Mouse (Mus musculus) embryonic facial prominence, embryonic 10.5 days (tissue): ENCODE results near the gene Gpr152. TPM values are rescaled to one million over a fixed set of nuclear protein-coding genes. Genes with fewer than 3 reads are reported as not detected.

Source experiments
- DNase-seq: peaks from one replicate; pipeline ENCODE4 v3.0.0-alpha.2; 2017; ENCODE audit warnings: low spot score
- H3K27ac ChIP-seq: fragments of 300-500 bp; sonication (generic); replicated peaks from 2 replicates; pipeline ENCODE4 v1.5.1; 2016; ENCODE audit warnings: mild to moderate bottlenecking
- H3K27me3 ChIP-seq: fragments of 300-500 bp; sonication (generic); replicated peaks from 2 replicates; pipeline ENCODE4 v1.6.1; 2016; ENCODE audit warnings: low read depth, mild to moderate bottlenecking; ENCODE audit not compliant: poor library complexity, severe bottlenecking
- H3K36me3 ChIP-seq: fragments of 300-500 bp; sonication (generic); replicated peaks from 2 replicates; pipeline ENCODE4 v1.6.1; 2016; ENCODE audit warnings: mild to moderate bottlenecking, moderate library complexity
- H3K4me1 ChIP-seq: fragments of 300-500 bp; sonication (generic); 2 replicates; pipeline ENCODE4 v1.6.1; 2016
- H3K4me3 ChIP-seq: fragments of 300-500 bp; sonication (generic); 2 replicates; pipeline ENCODE4 v1.5.1; 2016; ENCODE audit warnings: mild to moderate bottlenecking, moderate library complexity
- H3K9me3 ChIP-seq: fragments of 300-500 bp; sonication (generic); 2 replicates; pipeline ENCODE4 v1.6.1; 2016; ENCODE audit warnings: mild to moderate bottlenecking
- WGBS: fragments of 180-500 bp; shearing (Covaris S2); methylation state at CpG from one replicate; pipeline ENCODE4 v1.1.7; 2016; 5-methylcytosine and 5-hydroxymethylcytosine counted together
- polyA plus RNA-seq: library from polyadenylated mRNA; unstranded; fragments of >200 nt; fragmentation: Nextera tagmentation; extraction: Ambion mirVana; gene quantifications from 2 replicates; pipeline ENCODE4 v1.2.1, GENCODE M21; 2016

The Gpr152 gene
- polyA plus RNA-seq, 1 experiment from 2014 or later, result not detected

GRCm38 (mm10) chr19:4159049-4159448 lies 19.5 kb downstream of the Gpr152 start:
- H3K4me3 ChIP-seq, result no peak overlapping the region
- H3K4me1 ChIP-seq, result peaks cover 22% of the 10 kb centered on the region
- H3K9me3 ChIP-seq, result no peaks in the 10 kb centered on the region
- H3K27me3 ChIP-seq, result no peaks in the 10 kb centered on the region
- H3K27ac ChIP-seq, result no peak overlapping the region
- WGBS, result 96% methylated on average over 8 of the region's 8 CpGs
- no peak for DNase-seq
- peaks cover 65% of the 10 kb centered on the region for H3K36me3 ChIP-seq

- DNase-seq, result peak; percentile 95
- H3K36me3 ChIP-seq, result peaks cover 34% of the 10 kb centered on the region
- WGBS, result 7% methylated on average over 42 of the region's 42 CpGs
- peak within 1 kb of the TSS; percentile 78 for H3K4me3 ChIP-seq
- peaks cover 17% of the 10 kb centered on the region for H3K4me1 ChIP-seq
- no peaks in the 10 kb centered on the region for H3K27me3 ChIP-seq
- peak within 1 kb of the TSS; percentile 89 for H3K27ac ChIP-seq
- H3K9me3 ChIP-seq, result no peaks in the 10 kb centered on the region
Measured at GRCm38 (mm10) chr19:4162646-4163542, 23.3 kb downstream of the Gpr152 start, which contains the start of gene Rps6kb2. Gene Rps6kb2 (minus strand): TSS chr19:4163354.

- Histone ChIP-seq H3K4me1 (peaks cover 17% of the 10 kb centered on the region), H3K4me3 (peak overlapping the region; percentile 78), H3K27ac (peak overlapping the region; percentile 89), H3K36me3 (peaks cover 27% of the 10 kb centered on the region), H3K27me3 (no peaks in the 10 kb centered on the region), H3K9me3 (no peaks in the 10 kb centered on the region)
- no peak for DNase-seq
- WGBS, result 36% methylated on average over 4 of the region's 4 CpGs
Measured at GRCm38 (mm10) chr19:4163543-4163887, 23.9 kb downstream of the Gpr152 start.

GRCm38 (mm10) chr19:4164100-4164499 lies 24.5 kb downstream of the Gpr152 start:
- no peaks in the 10 kb centered on the region for H3K9me3 ChIP-seq
- H3K36me3 ChIP-seq, result peaks cover 22% of the 10 kb centered on the region
- peak overlapping the region; percentile 89; the same call in 1 of the 2 replicates for H3K27ac ChIP-seq
- no peak overlapping the region for H3K4me3 ChIP-seq
- whole genome bisulfite sequencing, result 80% methylated on average over 3 of the region's 3 CpGs
- DNase-seq, result no peak
- no peaks in the 10 kb centered on the region for H3K27me3 ChIP-seq
- peaks cover 17% of the 10 kb centered on the region for H3K4me1 ChIP-seq

- Histone ChIP-seq H3K9me3 (no peaks in the 10 kb centered on the region), H3K4me1 (peaks cover 20% of the 10 kb centered on the region), H3K36me3 (peaks cover 15% of the 10 kb centered on the region), H3K27me3 (no peaks in the 10 kb centered on the region), H3K4me3 (no peak overlapping the region), H3K27ac (no peak overlapping the region)
- DNase-seq, result no peak
- 82% methylated on average over 2 of the region's 2 CpGs for WGBS
Measured at GRCm38 (mm10) chr19:4164721-4165120, 25.1 kb downstream of the Gpr152 start.

- H3K4me3 ChIP-seq, result no peak overlapping the region
- DNase-seq, result no peak
- no peaks in the 10 kb centered on the region for H3K36me3 ChIP-seq
- 83% methylated on average over 9 of the region's 9 CpGs for WGBS
- no peaks in the 10 kb centered on the region for H3K9me3 ChIP-seq
- peaks cover 41% of the 10 kb centered on the region for H3K4me1 ChIP-seq
- no peak overlapping the region for H3K27ac ChIP-seq
- H3K27me3 ChIP-seq, result peaks cover 14% of the 10 kb centered on the region; the same call in 1 of the 2 replicates
Measured at GRCm38 (mm10) chr19:4166678-4167476, 27.3 kb downstream of the Gpr152 start.

GRCm38 (mm10) chr19:4169378-4169784 lies 29.8 kb downstream of the Gpr152 start:
- Histone ChIP-seq H3K27ac (peak overlapping the region; percentile 92), H3K4me3 (peak overlapping the region; percentile 63), H3K36me3 (no peaks in the 10 kb centered on the region), H3K4me1 (peaks cover 31% of the 10 kb centered on the region), H3K27me3 (peaks cover 17% of the 10 kb centered on the region; the same call in 1 of the 2 replicates), H3K9me3 (no peaks in the 10 kb centered on the region)
- under 1% methylated on average over 43 of the region's 43 CpGs for WGBS
- DNase-seq, result peak; percentile 100

GRCm38 (mm10) chr19:4169810-4170209 lies 30.2 kb downstream of the Gpr152 start:
- no peak for DNase-seq
- peaks cover 33% of the 10 kb centered on the region for H3K4me1 ChIP-seq
- H3K36me3 ChIP-seq, result no peaks in the 10 kb centered on the region
- 8% methylated on average over 27 of the region's 27 CpGs for WGBS
- H3K9me3 ChIP-seq, result no peaks in the 10 kb centered on the region
- peaks cover 20% of the 10 kb centered on the region; the same call in 1 of the 2 replicates for H3K27me3 ChIP-seq
- H3K27ac ChIP-seq, result peak overlapping the region; percentile 92
- H3K4me3 ChIP-seq, result peak overlapping the region; percentile 63

GRCm38 (mm10) chr19:4170723-4171392 lies 31.3 kb downstream of the Gpr152 start:
- H3K4me3 ChIP-seq, result no peak overlapping the region
- peak overlapping the region; percentile 92; the same call in 1 of the 2 replicates for H3K27ac ChIP-seq

GRCm38 (mm10) chr19:4171393-4172290 lies 32.1 kb downstream of the Gpr152 start:
- 63% methylated on average over 13 of the region's 13 CpGs for WGBS
- Histone ChIP-seq H3K27ac (peak overlapping the region; percentile 40), H3K4me3 (no peak overlapping the region)

More at GRCm38 (mm10) chr19:4170723-4171392, 31.3 kb downstream of the Gpr152 start:
- peaks cover 20% of the 10 kb centered on the region; the same call in 1 of the 2 replicates for H3K27me3 ChIP-seq
- no peak for DNase-seq
- WGBS, result 84% methylated on average over 10 of the region's 10 CpGs
- no peaks in the 10 kb centered on the region for H3K9me3 ChIP-seq
- H3K36me3 ChIP-seq, result no peaks in the 10 kb centered on the region
- H3K4me1 ChIP-seq, result peaks cover 43% of the 10 kb centered on the region

GRCm38 (mm10) chr19:4172925-4173324 lies 33.3 kb downstream of the Gpr152 start:
- 0 out of 2 replicates have a peak overlapping the region, but pooled peaks have one; percentile 2 for H3K27ac ChIP-seq
- peaks cover 46% of the 10 kb centered on the region for H3K4me1 ChIP-seq
- no peak overlapping the region for H3K4me3 ChIP-seq
- H3K27me3 ChIP-seq, result peaks cover 20% of the 10 kb centered on the region
- no peak for DNase-seq
- H3K9me3 ChIP-seq, result no peaks in the 10 kb centered on the region
- 60% methylated on average over 11 of the region's 11 CpGs for WGBS
- no peaks in the 10 kb centered on the region for H3K36me3 ChIP-seq

More at GRCm38 (mm10) chr19:4171393-4172290, 32.1 kb downstream of the Gpr152 start:
- no peaks in the 10 kb centered on the region for H3K9me3 ChIP-seq
- DNase-seq, result no peak
- H3K36me3 ChIP-seq, result no peaks in the 10 kb centered on the region
- H3K27me3 ChIP-seq, result peaks cover 20% of the 10 kb centered on the region
- H3K4me1 ChIP-seq, result peaks cover 46% of the 10 kb centered on the region
